Mouse (Mus musculus): ENCODE measurements around the gene Caln1. TPM values are rescaled to one million over a fixed set of nuclear protein-coding genes. Genes with fewer than 3 reads are reported as not detected.

Caln1 gene
- polyA plus RNA-seq, 1 experiment from 2014 or later, result not detected

DNA sequence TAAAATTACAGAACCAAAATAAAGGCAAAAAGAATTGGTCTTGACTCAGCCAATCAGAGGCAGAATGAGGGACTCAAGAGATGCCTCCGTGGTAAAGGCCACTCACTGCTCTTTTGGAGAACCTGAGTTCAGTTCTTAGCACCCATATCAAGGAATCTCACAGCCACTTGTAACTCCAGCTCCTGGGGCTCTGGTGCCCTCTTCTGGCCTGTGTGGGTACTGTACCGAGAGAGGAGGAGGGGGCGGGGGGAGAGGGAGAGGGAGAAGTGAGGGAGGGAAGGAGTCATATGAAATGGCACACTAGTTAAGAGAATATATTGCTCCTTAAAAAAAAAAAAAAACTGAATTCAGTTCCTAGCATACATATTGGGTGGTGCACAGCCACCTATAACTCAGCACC lies 442.7 kb downstream of the Caln1 start:
- TF ChIP-seq EP300 (IDR thresholded peaks at IDR 0.05) (no peak), CTCF (IDR thresholded peaks at IDR 0.05) (peak; percentile 6; the same call in 1 of the 2 replicates)
- no peak overlapping the region for H3K9ac ChIP-seq (replicated peaks; ENCODE audit: low read depth)
- ATAC-seq (no peak), DNase-seq (ENCODE audit: low spot score) (no peak)
- H3K4me3 ChIP-seq (ENCODE audit: low read depth, low read length), result no peak overlapping the region
- no peaks in the 10 kb centered on the region for H3K36me3 ChIP-seq (ENCODE audit: insufficient read depth, low read length)
- H3K4me2 ChIP-seq (replicated peaks; ENCODE audit: low read depth, low read length), result no peak overlapping the region
- H3K27ac ChIP-seq (ENCODE audit: low read length), result no peak overlapping the region
- H3K27me3 ChIP-seq (replicated peaks; ENCODE audit: insufficient read depth, low read length), result no peaks in the 10 kb centered on the region
- no peaks in the 10 kb centered on the region; the same call in 1 of the 2 replicates for H3K9me3 ChIP-seq (ENCODE audit: low read length)
- WGBS, result 74% methylated on average over 3 of the region's 3 CpGs
- no peaks in the 10 kb centered on the region for H3K4me1 ChIP-seq (ENCODE audit: insufficient read depth, low read depth, low read length)

DNA sequence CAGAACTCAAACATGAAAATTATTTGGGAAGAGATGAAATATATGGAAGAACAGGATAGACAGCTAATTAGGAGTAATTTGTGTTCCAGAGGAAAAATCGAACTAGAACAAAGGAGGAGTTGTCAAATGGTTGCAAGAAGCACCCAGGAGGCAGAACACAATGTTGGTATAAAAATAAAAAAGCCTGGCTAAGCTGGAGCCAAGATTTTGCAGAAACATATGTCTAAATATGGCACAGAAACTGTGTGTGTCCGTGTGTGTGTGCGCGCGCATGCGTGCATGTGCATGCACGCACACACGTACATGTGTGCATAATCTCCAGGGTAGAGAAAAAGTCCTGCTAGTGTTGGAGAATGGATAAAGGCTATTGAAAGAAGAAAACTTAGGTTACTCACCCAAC lies 443.3 kb downstream of the Caln1 start:
- WGBS, result 90% methylated on average over 8 of the region's 8 CpGs
- no peak overlapping the region for H3K4me2 ChIP-seq (replicated peaks; ENCODE audit: low read depth, low read length)
- H3K9ac ChIP-seq (replicated peaks; ENCODE audit: low read depth), result no peak overlapping the region
- H3K36me3 ChIP-seq (ENCODE audit: insufficient read depth, low read length), result no peaks in the 10 kb centered on the region
- ATAC-seq (no peak), DNase-seq (ENCODE audit: low spot score) (no peak)
- H3K27me3 ChIP-seq (replicated peaks; ENCODE audit: insufficient read depth, low read length), result no peaks in the 10 kb centered on the region
- H3K9me3 ChIP-seq (ENCODE audit: low read length), result no peaks in the 10 kb centered on the region; the same call in 1 of the 2 replicates
- no peaks in the 10 kb centered on the region for H3K4me1 ChIP-seq (ENCODE audit: insufficient read depth, low read depth, low read length)
- TF ChIP-seq EP300 (IDR thresholded peaks at IDR 0.05), result no peak
- no peak overlapping the region for H3K4me3 ChIP-seq (ENCODE audit: low read depth, low read length)
- no peak overlapping the region for H3K27ac ChIP-seq (ENCODE audit: low read length)

DNA sequence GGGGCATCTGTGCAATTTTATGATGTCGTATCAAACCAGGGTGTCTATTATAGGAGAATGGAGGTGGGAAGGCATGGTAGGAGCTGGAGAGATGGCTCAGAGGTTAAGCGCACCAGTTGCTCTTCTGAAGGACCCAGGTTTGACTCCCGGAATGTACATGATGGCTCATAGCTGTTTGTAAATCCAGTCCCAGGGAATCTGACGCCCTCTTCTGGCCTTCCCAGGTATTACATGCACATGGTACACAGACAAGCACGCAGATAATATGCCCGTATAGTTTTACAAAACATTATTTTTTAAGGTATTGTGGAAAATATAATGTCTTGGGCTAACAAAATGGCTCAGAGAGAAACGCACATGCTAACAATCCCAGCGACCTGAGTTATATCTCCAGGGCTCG lies 443.8 kb downstream of the Caln1 start:
- H3K4me1 ChIP-seq (ENCODE audit: insufficient read depth, low read depth, low read length), result no peaks in the 10 kb centered on the region
- H3K36me3 ChIP-seq (ENCODE audit: insufficient read depth, low read length), result no peaks in the 10 kb centered on the region
- no peak for DNase-seq (ENCODE audit: low spot score)
- no peak for ATAC-seq
- no peak overlapping the region for H3K27ac ChIP-seq (ENCODE audit: low read length)
- H3K9ac ChIP-seq (replicated peaks; ENCODE audit: low read depth), result no peak overlapping the region
- no peak overlapping the region for H3K4me3 ChIP-seq (ENCODE audit: low read depth, low read length)
- H3K9me3 ChIP-seq (ENCODE audit: low read length), result no peaks in the 10 kb centered on the region; the same call in 1 of the 2 replicates
- H3K27me3 ChIP-seq (replicated peaks; ENCODE audit: insufficient read depth, low read length), result no peaks in the 10 kb centered on the region
- TF ChIP-seq EP300 (IDR thresholded peaks at IDR 0.05), result no peak
- no peak; the same call in 1 of the 2 replicates for TF ChIP-seq CTCF (IDR thresholded peaks at IDR 0.05)
- WGBS, result 84% methylated on average over 9 of the region's 9 CpGs
- H3K4me2 ChIP-seq (replicated peaks; ENCODE audit: low read depth, low read length), result no peak overlapping the region

DNA sequence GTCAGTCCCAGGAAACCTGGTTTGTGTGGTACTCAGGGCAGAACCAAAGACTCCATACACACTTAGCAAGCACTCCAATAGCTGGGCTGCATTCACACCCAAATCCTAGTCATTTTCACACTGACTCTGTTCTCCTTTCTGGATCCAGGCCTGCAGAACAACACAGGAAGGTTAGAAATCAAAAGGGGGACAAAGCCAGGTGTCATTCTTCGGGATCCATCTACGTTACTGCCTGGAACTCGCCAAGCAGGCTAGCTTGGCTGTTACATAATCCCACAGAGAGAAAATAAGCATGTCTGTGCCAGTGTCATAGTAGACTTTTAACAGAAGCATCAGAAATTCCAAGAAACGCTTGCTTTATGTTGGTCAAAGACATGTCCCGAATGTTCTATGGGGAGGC lies 446.1 kb downstream of the Caln1 start:
- Histone ChIP-seq H3K9me3 (ENCODE audit: low read length) (no peaks in the 10 kb centered on the region), H3K27ac (ENCODE audit: low read length) (no peak overlapping the region), H3K36me3 (ENCODE audit: insufficient read depth, low read length) (no peaks in the 10 kb centered on the region), H3K4me3 (ENCODE audit: low read depth, low read length) (no peak overlapping the region), H3K9ac (replicated peaks; ENCODE audit: low read depth) (no peak overlapping the region), H3K4me2 (replicated peaks; ENCODE audit: low read depth, low read length) (no peak overlapping the region), H3K27me3 (replicated peaks; ENCODE audit: insufficient read depth, low read length) (no peaks in the 10 kb centered on the region), H3K4me1 (ENCODE audit: insufficient read depth, low read depth, low read length) (no peaks in the 10 kb centered on the region)
- no peak for ATAC-seq
- 79% methylated on average over 5 of the region's 5 CpGs for WGBS
- TF ChIP-seq CTCF (IDR thresholded peaks at IDR 0.05), result no peak
- no peak for TF ChIP-seq EP300 (IDR thresholded peaks at IDR 0.05)
- DNase-seq (ENCODE audit: low spot score), result no peak

DNA sequence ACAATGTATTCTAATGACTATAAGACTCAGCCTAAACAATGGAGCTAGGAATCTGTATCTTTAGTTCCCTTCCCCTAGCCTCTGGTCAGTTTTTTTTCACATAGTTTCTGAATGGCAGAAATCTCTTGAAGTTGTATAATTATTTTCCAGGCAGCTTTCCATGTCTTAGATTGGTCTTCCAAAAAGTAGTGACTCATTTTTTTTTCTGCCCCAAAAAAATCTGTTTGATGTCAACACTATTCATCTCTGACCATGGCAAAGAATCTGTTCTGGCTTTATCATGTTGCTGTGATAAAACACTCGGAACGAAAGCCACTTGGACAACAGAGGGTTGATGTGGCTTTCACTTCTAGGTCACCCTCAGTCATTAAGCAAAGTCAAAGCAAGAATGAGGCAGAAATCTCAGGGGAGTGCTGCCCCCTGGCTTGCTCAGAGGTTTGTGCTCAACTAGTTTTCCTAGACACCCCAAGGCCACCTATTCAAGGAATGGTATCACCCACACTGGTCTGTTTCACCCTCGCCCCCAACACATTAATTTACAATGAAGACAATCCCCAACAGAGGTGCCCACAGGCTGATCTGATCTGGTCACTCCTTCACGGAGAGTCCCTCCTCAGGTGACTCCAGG lies 450.9 kb downstream of the Caln1 start:
- no peaks in the 10 kb centered on the region for H3K36me3 ChIP-seq (ENCODE audit: insufficient read depth, low read length)
- no peak overlapping the region for H3K4me3 ChIP-seq (ENCODE audit: low read depth, low read length)
- H3K4me2 ChIP-seq (replicated peaks; ENCODE audit: low read depth, low read length), result no peak overlapping the region
- no peaks in the 10 kb centered on the region for H3K27me3 ChIP-seq (replicated peaks; ENCODE audit: insufficient read depth, low read length)
- no peak overlapping the region for H3K27ac ChIP-seq (ENCODE audit: low read length)
- H3K9me3 ChIP-seq (ENCODE audit: low read length), result no peaks in the 10 kb centered on the region
- TF ChIP-seq EP300 (IDR thresholded peaks at IDR 0.05) (no peak), CTCF (IDR thresholded peaks at IDR 0.05) (no peak)
- H3K4me1 ChIP-seq (ENCODE audit: insufficient read depth, low read depth, low read length), result no peaks in the 10 kb centered on the region
- WGBS, result 55% methylated on average over 4 of the region's 4 CpGs
- ATAC-seq (no peak), DNase-seq (ENCODE audit: low spot score) (peak; percentile 14)
- no peak overlapping the region for H3K9ac ChIP-seq (replicated peaks; ENCODE audit: low read depth)

DNA sequence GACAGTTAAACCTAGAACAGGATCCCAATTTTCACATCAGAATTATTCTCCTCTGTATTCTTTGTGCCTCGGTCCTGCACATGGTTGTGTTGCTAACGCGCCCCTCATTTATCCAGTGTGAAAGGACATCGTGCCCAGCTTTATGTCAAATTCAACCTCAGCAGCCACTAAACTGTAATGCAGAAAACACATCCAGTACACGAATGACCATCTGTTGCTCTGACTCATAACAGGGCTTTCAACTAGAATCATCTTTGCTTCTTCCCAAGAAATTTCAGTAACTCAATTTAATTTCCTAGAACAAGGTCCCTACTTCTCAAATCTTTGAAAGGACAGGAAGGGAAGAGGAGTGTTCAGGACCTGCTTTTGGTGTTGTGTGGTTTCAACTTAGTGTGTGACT lies 451.4 kb downstream of the Caln1 start:
- Histone ChIP-seq H3K4me1 (ENCODE audit: insufficient read depth, low read depth, low read length) (no peaks in the 10 kb centered on the region), H3K4me2 (replicated peaks; ENCODE audit: low read depth, low read length) (no peak overlapping the region), H3K36me3 (ENCODE audit: insufficient read depth, low read length) (no peaks in the 10 kb centered on the region), H3K27ac (ENCODE audit: low read length) (no peak overlapping the region), H3K9me3 (ENCODE audit: low read length) (no peaks in the 10 kb centered on the region), H3K9ac (replicated peaks; ENCODE audit: low read depth) (no peak overlapping the region), H3K4me3 (ENCODE audit: low read depth, low read length) (no peak overlapping the region), H3K27me3 (replicated peaks; ENCODE audit: insufficient read depth, low read length) (no peaks in the 10 kb centered on the region)
- DNase-seq (ENCODE audit: low spot score), result no peak
- TF ChIP-seq EP300 (IDR thresholded peaks at IDR 0.05), result no peak
- TF ChIP-seq CTCF (IDR thresholded peaks at IDR 0.05), result no peak
- no peak for ATAC-seq
- WGBS, result 86% methylated on average over 5 of the region's 5 CpGs

DNA sequence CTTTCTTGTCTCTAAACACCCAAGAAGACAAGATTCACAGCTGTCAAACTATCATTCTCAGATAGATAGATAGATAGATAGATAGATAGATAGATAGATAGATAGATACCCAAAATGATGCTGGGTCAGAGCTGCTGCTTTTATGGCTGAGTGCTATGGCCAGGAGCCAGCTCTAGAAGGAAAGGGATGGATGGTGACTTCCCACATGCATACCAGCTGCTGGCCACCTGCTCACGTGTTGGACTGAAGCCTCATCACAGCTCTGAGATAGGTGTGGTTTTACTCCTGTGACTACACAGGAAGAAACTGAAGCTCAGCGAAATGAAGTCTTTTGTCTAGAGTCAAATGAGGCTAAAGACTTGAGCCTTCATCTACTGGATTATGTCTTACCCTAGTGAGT lies 456.5 kb downstream of the Caln1 start:
- H3K27me3 ChIP-seq (replicated peaks; ENCODE audit: insufficient read depth, low read length), result no peaks in the 10 kb centered on the region
- no peak for ATAC-seq

More for the DNA sequence above, 456.5 kb downstream of the Caln1 start:
- no peak for TF ChIP-seq EP300 (IDR thresholded peaks at IDR 0.05)
- no peak for TF ChIP-seq CTCF (IDR thresholded peaks at IDR 0.05)
- Histone ChIP-seq H3K36me3 (ENCODE audit: insufficient read depth, low read length) (no peaks in the 10 kb centered on the region), H3K9me3 (ENCODE audit: low read length) (no peaks in the 10 kb centered on the region), H3K4me1 (ENCODE audit: insufficient read depth, low read depth, low read length) (no peaks in the 10 kb centered on the region), H3K4me3 (ENCODE audit: low read depth, low read length) (no peak overlapping the region), H3K9ac (replicated peaks; ENCODE audit: low read depth) (no peak overlapping the region), H3K4me2 (replicated peaks; ENCODE audit: low read depth, low read length) (no peak overlapping the region), H3K27ac (ENCODE audit: low read length) (no peak overlapping the region)
- WGBS, result 71% methylated on average over 2 of the region's 2 CpGs
- DNase-seq (ENCODE audit: low spot score), result no peak
